Mouse (Mus musculus) heart, postnatal 36 days (tissue): ENCODE data around the gene Snapc3. TPM values are rescaled to one million over a fixed set of nuclear protein-coding genes. Genes with fewer than 3 reads are reported as not detected.

Experiments
- DNase-seq, 2 experiments: peaks; one replicate each; pipeline ENCODE4 v3.0.0; 2021 to 2022
- intact Hi-C: fragments of 180-260 bp; cut with DNase I; formaldehyde crosslinking; loops from one replicate; pipeline ENCODE4 v1.15.1; 2025
- total RNA-seq, 2 experiments: library from RNA; stranded (reverse); gene quantifications; 2 replicates each; pipeline ENCODE4 v1.2.3; 2021

Snapc3 gene
- total RNA-seq, 2 experiments from 2014 or later: 14.2 to 20.6 TPM

GRCm38 (mm10) chr4:83412060-83412459, 5.5 kb upstream of the Snapc3 start:
- no peak for DNase-seq
- intact Hi-C loops: loop anchor here (10.0 kb wide), 1 partner anchor 163 kb away; no protein-coding TSS in a partner anchor

GRCm38 (mm10) chr4:83414241-83414824, 3.2 kb upstream of the Snapc3 start:
- intact Hi-C loops: loop anchor here (10.0 kb wide), 1 partner anchor 160 kb away; no protein-coding TSS in a partner anchor
- DNase-seq: no peak

DNA sequence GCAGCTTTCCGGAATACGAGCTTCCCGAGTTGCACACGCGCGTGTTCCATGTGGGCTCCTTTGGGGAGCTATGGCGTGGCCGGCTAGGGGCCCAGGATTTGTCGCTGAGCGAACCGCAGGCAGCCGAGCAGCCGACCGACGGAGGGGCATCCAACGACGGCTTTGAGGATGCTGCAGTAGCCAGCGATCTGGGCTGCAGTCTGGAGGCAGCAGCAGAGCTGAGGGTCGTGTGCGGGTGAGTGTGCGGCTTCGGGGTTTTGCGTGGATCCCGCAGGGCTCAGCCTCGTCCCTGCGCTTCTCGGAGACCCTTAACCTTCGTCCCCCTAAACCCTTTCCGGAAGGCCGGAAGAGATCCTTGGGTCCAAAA, 279 bp downstream of the Snapc3 start:
- DNase-seq: no peak
- intact Hi-C loops: loop anchor here (2.0 to 10.0 kb wide), 3 partner anchors 96 to 157 kb away; partner anchors contain the start of genes Ccdc171 and Ttc39b

DNA sequence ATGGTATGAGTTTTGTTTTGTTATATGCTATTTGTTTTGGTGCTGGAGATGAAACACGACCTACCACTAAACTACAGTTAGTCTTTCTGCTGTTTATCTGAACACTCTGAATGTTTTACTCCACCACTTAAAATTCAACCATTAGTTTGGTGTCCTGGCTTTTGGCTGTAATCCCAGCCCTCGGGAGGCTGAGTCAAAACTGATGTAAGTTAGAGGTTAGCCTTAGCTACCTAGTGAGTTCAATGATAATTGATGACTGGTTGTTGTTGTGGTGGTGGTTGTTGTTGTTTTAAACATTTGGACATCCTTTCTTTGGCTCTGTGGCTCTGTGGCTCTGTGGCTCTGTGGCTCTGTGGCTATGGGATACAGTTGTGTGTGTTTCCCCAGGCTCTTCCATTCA, 1.3 kb downstream of the Snapc3 start:
- intact Hi-C loops: loop anchor here (5.0 to 10.0 kb wide), 2 partner anchors 96 to 156 kb away; partner anchors contain the start of gene Ttc39b

GRCm38 (mm10) chr4:83423641-83424040, 6.1 kb downstream of the Snapc3 start:
- no peak for DNase-seq
- intact Hi-C loops: no loop called here

More for the DNA sequence above, 1.3 kb downstream of the Snapc3 start:
- no peak for DNase-seq

DNA sequence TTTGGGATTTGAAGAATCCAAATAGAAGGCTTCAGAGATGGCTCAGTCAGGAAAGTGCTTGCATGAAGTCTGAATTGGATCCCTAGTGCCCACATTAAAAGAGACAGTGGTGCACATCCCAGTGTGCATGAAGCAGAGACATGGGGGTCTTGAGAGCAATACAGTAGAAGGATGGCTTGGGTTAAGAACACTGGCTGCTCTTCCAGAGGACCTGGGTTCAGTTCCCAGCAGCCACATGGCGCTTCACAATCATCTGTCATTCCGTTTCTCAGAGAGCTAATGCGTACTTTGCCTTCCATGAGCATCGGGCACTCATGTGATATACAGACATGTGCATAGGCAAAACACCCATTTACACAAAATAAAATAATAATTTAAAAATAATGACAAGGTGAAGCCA, 7.6 kb downstream of the Snapc3 start:
- no peak for DNase-seq
- intact Hi-C loops: no loop called here

- intact Hi-C loops: no loop called here
- no peak for DNase-seq
These were observed 9.6 kb downstream of the Snapc3 start for GRCm38 (mm10) chr4:83427141-83427540.

DNA sequence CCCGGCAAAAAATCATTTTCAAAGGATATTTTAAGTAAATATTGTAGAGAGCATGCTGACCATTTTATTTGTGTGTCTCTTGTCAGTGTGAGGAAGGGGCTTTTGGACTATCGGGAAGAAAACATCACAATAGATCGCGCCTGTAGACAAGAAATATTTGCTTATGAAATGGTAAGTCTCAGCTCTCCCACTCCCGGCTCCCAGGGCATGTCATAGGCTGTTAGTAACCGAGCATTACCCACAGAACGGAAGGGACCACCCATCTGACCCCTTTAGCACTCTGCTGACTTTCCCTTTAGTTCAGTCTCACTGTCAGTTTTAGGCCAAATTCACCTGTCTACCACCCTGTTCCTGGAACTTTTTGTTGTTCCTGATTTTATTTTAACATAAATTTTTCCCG, 10.2 kb downstream of the Snapc3 start:
- no peak for DNase-seq
- intact Hi-C loops: no loop called here

- no peak for DNase-seq
- intact Hi-C loops: no loop called here
These were observed 11.3 kb downstream of the Snapc3 start for GRCm38 (mm10) chr4:83428845-83429244.

DNA sequence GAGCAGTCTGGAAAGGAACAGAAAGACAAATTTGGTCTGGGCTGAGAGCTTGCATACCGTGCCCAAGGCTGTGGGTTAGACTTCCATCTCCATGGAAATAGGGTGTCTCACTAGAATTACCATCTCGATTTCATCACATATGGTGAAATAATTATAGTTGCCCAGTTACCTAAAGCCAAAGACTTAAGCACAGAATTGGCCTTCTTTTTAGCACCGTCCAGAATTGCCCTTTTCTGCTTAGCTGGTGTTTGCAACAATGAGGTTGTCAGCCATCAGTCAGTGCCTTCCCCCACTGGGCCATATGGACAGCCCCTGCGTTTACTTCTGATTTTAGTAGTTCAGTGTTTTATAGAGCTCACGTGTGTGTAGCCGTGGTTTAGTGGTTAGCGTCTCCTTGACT, 14.4 kb downstream of the Snapc3 start:
- no peak for DNase-seq
- intact Hi-C loops: no loop called here

DNA sequence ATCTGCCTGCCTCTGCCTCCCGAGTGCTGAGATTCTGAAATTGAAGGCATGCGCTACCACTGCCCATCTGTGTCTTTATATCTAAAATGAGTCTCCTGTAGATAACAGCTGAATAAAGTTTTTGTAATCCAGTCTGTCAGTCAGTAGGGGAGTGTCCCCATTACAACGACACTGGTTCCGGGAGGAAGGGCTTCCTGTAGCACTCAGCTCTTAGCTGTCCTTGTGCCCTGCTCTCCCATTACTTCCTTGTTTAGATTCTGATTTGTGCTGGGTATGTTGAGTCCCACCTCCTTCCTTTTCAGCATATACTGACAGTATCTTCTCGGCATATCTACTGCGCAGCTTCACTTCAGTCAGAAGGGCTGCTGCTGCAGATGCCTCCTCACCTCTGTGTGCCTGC, 15.4 kb downstream of the Snapc3 start:
- DNase-seq: no peak
- intact Hi-C loops: no loop called here

GRCm38 (mm10) chr4:83436375-83436774, 18.9 kb downstream of the Snapc3 start:
- no peak for DNase-seq
- intact Hi-C loops: no loop called here

DNA sequence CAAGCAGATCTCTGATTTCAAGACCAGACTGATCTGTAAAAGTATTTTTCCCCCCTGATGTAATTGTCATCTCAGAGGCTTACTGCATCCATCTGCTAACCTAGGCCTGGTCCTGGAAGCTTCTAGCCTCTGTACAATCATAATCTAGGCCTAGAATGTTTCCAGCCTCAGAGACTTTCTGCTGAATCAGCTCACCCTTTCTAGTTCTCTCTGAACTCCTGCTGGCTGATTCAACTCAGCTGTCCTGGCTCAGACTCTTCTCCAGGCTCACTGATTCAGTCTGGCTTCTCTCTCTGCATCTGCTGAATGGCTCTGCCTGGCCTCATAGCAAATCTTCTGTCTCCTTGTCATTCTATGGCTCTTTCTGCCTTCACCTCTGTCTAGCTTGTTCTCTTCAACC, 20.6 kb downstream of the Snapc3 start:
- intact Hi-C loops: no loop called here
- DNase-seq: no peak

DNA sequence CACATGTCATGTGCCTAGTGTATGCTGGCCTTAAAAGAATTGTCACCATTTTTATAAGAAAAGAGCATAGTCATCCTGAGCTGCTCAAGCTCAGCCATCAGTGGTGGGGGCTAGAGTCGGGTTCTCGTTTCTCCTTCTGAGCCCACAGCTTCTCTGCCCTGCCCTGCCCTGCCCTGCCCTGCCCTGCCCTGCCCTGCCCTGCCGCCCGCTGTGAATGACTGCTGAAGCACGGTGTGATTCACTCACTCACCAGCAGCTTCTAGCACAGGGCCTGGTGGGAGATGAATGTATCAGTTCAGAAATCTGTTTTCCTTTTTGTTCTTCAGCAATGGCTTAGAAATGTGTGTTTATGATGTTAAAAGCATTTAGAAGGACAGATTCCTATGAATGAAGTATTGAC, 21.5 kb downstream of the Snapc3 start:
- intact Hi-C loops: no loop called here
- no peak for DNase-seq

DNA sequence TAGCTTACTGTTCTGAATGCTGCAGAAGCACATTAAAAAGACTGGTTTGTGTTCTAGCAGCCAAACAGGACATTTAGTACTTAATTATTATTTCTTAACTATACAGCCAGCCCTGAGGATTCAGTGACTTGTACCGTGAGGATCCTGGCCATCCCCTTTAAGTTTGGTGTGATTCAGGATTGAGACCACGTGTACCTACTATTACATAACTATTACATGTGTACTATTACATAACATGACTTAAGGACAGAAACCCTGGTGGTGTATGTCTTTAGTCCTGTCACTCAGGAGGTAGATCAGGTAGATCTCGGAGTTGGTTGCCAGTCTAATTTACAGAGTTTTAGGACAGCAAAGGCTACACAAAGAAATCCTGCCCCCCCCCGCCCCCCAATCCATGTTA, 23.5 kb downstream of the Snapc3 start:
- intact Hi-C loops: no loop called here
- DNase-seq: no peak

GRCm38 (mm10) chr4:83450785-83451184, 33.3 kb downstream of the Snapc3 start:
- intact Hi-C loops: no loop called here
- DNase-seq: no peak

DNA sequence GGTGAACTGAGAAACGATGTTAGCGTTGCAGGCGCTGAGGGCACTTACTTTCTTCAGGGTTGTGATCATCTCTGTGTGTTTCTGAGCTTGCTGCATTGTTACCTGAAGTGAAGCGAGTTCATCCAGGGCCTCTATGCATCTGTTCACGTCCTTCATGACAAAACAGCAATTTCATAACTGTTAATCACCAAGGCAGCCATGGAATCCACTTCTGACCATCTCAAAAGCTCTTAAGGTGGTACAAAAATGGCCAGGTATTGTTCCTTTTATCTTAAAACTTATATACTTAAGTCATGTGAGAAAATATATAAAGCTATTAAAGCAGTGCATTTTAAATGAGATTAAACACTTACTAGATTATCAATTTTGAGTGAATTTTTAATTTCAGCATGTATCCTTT, 42.6 kb downstream of the Snapc3 start:
- intact Hi-C loops: no loop called here
- no peak for DNase-seq

DNA sequence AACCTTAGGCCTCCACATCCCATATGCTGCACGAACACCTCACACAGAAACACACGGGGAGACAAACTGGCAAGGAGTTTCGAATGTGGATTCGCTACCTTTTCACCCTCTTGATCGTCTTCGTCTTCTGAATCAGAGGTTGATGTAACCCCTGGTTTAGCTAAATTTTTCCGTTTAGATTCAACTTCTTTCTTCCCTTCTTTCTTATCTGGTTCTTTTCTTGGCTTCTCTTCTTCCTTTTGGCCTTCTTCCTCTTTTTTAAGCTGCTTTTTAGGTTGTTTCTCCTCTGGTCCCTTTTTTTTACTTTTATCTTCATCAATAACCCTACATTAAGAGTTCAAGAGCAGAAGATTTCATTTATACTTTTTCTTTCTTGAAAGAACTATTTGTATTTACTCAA, 47.3 kb downstream of the Snapc3 start:
- DNase-seq: no peak
- intact Hi-C loops: no loop called here

GRCm38 (mm10) chr4:83467615-83468014, 50.1 kb downstream of the Snapc3 start:
- no peak for DNase-seq
- intact Hi-C loops: no loop called here

DNA sequence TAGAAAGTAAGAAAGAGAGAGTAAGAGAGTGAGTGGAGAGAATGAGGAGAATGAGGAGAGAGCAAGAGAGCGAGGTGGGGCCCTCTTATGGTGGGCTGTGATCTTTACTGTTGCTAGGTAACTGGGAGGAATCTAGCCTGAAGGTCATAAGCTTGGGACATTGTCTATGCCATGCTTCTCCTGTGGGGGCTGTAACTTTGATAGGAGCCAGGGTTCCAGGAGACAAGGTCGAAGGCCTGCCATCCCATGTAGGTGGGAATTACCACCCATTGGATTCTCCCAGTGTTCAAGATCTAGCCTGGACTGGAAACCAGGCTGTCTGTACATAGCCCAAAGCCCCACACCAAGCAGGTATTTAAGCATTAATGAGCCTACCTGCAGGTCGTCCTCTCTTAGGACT, 50.7 kb downstream of the Snapc3 start:
- DNase-seq: no peak

DNA sequence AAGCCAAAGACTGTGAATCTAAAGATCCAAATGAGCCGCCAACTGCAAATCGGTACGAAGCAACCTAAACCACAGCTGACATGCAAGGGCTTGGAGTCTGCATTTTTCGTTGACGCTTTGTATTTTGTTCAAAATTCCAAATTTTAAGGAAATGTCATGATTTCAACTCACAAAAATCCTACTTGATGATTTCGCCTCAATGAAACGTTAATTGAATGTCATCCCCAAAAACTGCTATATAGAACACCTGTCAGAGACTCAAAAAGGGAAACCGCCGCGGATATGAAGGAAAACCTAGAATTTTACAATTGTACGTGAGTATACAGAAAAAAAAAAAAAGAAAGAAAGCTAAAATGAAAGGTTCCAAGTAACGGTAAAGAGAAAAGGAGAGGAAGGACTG, 67.7 kb downstream of the Snapc3 start:
- DNase-seq: no peak
- intact Hi-C loops: no loop called here

More for the DNA sequence above, 50.7 kb downstream of the Snapc3 start:
- intact Hi-C loops: no loop called here

GRCm38 (mm10) chr4:83485735-83486116, 68.2 kb downstream of the Snapc3 start:
- intact Hi-C loops: loop anchor here (2.0 kb wide), 2 partner anchors 39 to 85 kb away; partner anchors contain the start of gene Ccdc171

More at GRCm38 (mm10) chr4:83485735-83486116, 68.2 kb downstream of the Snapc3 start:
- DNase-seq: peak; percentile 77 to 87
